Mouse (Mus musculus): ENCODE data around the gene Itgav. TPM values are rescaled to one million over a fixed set of nuclear protein-coding genes. Genes with fewer than 3 reads are reported as not detected.

The Itgav gene
- total and polyA plus RNA-seq, 3 experiments: 14.2 to 38.5 (median 32.9) TPM

DNA sequence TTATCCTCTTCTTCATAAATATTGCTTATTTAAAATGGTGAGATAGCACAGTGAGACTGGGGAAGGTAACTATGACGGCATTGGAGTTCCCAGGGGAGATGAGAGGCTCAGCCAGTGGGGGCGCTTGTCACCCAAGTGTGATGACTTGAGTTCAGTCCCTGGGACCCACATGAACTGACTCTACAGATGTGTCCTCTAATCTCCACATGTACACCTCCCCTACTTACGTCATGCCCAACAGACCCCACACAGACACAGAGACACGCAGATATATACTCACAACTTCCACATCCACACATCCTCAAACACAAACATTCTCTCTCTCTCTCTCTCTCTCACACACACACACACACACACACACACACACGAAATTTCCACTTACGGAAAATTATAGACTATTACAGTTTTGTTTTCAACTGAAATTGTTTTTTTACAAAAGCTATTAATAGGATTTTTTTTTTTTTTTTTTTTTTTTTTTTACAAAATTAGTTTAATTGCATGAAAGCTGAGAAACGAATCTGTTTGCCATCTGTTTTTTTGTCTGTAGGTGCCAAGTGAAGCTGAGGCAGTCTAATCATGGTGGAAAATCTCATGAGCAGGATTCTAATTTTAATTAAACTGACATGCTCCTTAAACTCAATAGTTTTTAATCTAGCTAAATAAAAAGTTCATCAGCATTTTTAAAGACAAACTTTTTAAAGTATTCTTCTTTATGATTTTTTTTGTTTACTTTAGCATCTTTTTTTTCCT, 38.1 kb downstream of the Itgav start:
- Histone ChIP-seq H3K27me3 (ENCODE audit: control insufficient read depth, insufficient read depth, low read length) (no peaks in the 10 kb centered on the region), H3K4me1 (ENCODE audit: control insufficient read depth, insufficient read depth, low read length) (peaks cover 3% of the 10 kb centered on the region), H3K27ac (no peak overlapping the region), H3K79me2 (replicated peaks; ENCODE audit: control insufficient read depth, insufficient read depth, low read length) (no peaks in the 10 kb centered on the region), H3K9ac (ENCODE audit: low read depth, low read length) (no peak overlapping the region), H3K36me3 (ENCODE audit: control insufficient read depth, insufficient read depth, low read length) (peaks cover 7% of the 10 kb centered on the region), H3K4me3 (no peak overlapping the region)
- no peak for DNase-seq
- no peak for TF ChIP-seq CTCF (IDR thresholded peaks at IDR 0.05)
- no peak for TF ChIP-seq POLR2A (IDR thresholded peaks at IDR 0.05; ENCODE audit: insufficient read depth, low read depth, low read length)
- no peak for TF ChIP-seq EP300 (IDR thresholded peaks at IDR 0.05; ENCODE audit: insufficient read depth, low read depth, low read length)
- 76% methylated on average over 7 of the region's 7 CpGs for WGBS
- intact Hi-C loops (cut with DNase I): no loop called here

DNA sequence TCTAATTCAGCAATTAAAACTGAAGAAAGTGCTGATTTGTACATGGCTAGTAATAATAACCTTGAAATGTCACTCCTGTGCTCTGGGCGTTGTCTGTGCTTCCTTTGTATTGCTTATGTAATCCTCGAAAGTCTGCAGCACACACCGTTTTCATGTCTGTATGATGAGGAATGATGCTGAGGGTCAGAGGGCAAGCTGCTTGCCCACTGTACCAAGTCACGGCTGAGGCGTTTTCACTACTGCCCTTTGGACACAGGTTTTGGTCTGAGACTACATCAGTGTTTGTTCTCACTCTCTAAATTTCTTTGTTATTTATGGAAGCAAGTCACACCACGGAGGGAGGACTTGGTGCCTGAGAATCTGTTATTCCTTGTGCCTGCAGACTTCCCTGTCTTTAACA, 41.9 kb downstream of the Itgav start:
- Histone ChIP-seq H3K27me3 (ENCODE audit: control insufficient read depth, insufficient read depth, low read length) (no peaks in the 10 kb centered on the region), H3K36me3 (ENCODE audit: control insufficient read depth, insufficient read depth, low read length) (no peaks in the 10 kb centered on the region), H3K9ac (ENCODE audit: low read depth, low read length) (no peak overlapping the region), H3K27ac (no peak overlapping the region), H3K4me1 (ENCODE audit: control insufficient read depth, insufficient read depth, low read length) (no peaks in the 10 kb centered on the region), H3K79me2 (replicated peaks; ENCODE audit: control insufficient read depth, insufficient read depth, low read length) (no peaks in the 10 kb centered on the region), H3K4me3 (no peak overlapping the region)
- intact Hi-C loops (cut with DNase I): no loop called here
- no peak for DNase-seq
- TF ChIP-seq POLR2A (IDR thresholded peaks at IDR 0.05; ENCODE audit: insufficient read depth, low read depth, low read length): no peak
- TF ChIP-seq EP300 (IDR thresholded peaks at IDR 0.05; ENCODE audit: insufficient read depth, low read depth, low read length): no peak
- no peak for TF ChIP-seq CTCF (IDR thresholded peaks at IDR 0.05)
- WGBS: 83% methylated on average over 6 of the region's 6 CpGs

GRCm38 (mm10) chr2:83766878-83767277, 42.7 kb downstream of the Itgav start:
- Histone ChIP-seq H3K79me2 (replicated peaks; ENCODE audit: control insufficient read depth, insufficient read depth, low read length) (no peaks in the 10 kb centered on the region), H3K27ac (no peak overlapping the region), H3K4me1 (ENCODE audit: control insufficient read depth, insufficient read depth, low read length) (no peaks in the 10 kb centered on the region), H3K27me3 (ENCODE audit: control insufficient read depth, insufficient read depth, low read length) (no peaks in the 10 kb centered on the region), H3K4me3 (no peak overlapping the region), H3K36me3 (ENCODE audit: control insufficient read depth, insufficient read depth, low read length) (no peaks in the 10 kb centered on the region), H3K9ac (ENCODE audit: low read depth, low read length) (no peak overlapping the region)
- TF ChIP-seq EP300 (IDR thresholded peaks at IDR 0.05; ENCODE audit: insufficient read depth, low read depth, low read length): no peak
- no peak for TF ChIP-seq POLR2A (IDR thresholded peaks at IDR 0.05; ENCODE audit: insufficient read depth, low read depth, low read length)
- no peak for TF ChIP-seq CTCF (IDR thresholded peaks at IDR 0.05)
- WGBS: 69% methylated on average over 1 of the region's 1 CpGs
- DNase-seq: no peak
- intact Hi-C loops (cut with DNase I): no loop called here

DNA sequence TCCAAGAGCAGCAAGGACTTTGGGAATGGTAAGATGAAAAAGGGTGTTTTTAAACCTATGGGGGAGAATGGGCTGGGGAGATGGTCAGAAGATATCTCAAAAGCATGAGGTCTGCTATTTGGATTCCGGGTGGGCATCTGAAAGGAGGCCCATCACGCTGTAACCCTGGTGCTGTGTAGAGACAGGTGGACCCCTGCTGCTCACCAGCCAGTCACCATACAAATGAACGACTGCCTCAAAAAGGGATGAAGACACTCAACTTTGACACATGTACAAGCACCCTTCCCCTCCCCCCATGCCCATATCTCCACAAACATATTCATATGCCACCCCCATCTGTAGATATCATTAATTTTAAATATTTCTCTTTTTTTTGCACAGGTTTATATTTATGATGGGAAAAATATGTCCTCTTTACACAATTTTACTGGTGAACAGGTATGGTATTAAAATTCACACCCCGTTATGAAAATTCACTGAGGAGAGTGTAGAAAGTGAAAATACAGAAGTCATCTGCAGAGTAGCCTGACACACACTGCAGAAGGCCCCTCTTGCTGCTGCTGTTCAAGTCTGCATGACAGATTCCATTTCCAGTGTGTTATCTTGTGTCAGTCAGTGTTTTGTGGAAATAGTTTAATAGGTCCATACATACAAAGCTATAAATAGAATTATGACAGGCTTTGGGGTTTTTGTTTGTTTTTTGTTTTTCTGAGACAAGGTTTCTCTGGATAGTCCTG, 44.3 kb downstream of the Itgav start:
- DNase-seq: no peak
- no peaks in the 10 kb centered on the region for H3K79me2 ChIP-seq (replicated peaks; ENCODE audit: control insufficient read depth, insufficient read depth, low read length)
- H3K4me3 ChIP-seq: no peak overlapping the region
- H3K27me3 ChIP-seq (ENCODE audit: control insufficient read depth, insufficient read depth, low read length): no peaks in the 10 kb centered on the region
- no peak for TF ChIP-seq CTCF (IDR thresholded peaks at IDR 0.05)
- TF ChIP-seq EP300 (IDR thresholded peaks at IDR 0.05; ENCODE audit: insufficient read depth, low read depth, low read length): no peak
- TF ChIP-seq POLR2A (IDR thresholded peaks at IDR 0.05; ENCODE audit: insufficient read depth, low read depth, low read length): no peak
- no peak overlapping the region for H3K27ac ChIP-seq
- no peak overlapping the region for H3K9ac ChIP-seq (ENCODE audit: low read depth, low read length)
- no peaks in the 10 kb centered on the region for H3K36me3 ChIP-seq (ENCODE audit: control insufficient read depth, insufficient read depth, low read length)
- H3K4me1 ChIP-seq (ENCODE audit: control insufficient read depth, insufficient read depth, low read length): no peaks in the 10 kb centered on the region
- WGBS: 91% methylated on average over 4 of the region's 4 CpGs
- intact Hi-C loops (cut with DNase I): no loop called here

DNA sequence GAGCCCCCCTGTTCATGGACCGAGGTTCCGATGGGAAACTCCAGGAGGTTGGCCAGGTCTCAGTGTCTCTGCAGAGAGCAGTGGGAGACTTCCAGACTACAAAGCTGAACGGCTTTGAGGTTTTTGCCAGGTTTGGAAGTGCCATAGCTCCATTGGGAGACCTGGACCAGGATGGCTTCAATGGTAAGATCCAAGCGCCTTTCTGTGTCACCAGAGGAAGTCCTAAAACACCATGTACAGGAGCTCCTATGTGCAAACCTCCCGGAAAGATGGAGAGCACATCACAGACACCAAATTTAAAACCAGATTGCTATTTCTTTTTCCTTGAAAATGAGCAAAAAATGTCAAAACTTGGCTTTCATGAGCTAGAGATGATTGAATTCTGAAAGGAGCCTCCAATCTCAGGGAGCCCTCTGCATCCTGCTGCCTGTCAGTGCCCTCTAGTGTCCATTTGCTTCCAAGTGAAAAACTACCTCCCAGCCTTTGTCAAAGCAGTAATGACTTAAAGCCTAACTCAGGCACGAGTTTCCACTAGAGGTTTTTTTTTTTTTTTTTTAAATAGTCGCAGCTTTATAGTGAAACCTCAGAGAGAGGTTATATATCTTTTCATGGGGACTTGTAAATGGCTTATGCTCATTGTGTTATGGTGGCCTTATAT, 47.1 kb downstream of the Itgav start:
- Histone ChIP-seq H3K27ac (no peak overlapping the region), H3K9ac (ENCODE audit: low read depth, low read length) (no peak overlapping the region), H3K4me3 (no peak overlapping the region), H3K4me1 (ENCODE audit: control insufficient read depth, insufficient read depth, low read length) (no peaks in the 10 kb centered on the region), H3K27me3 (ENCODE audit: control insufficient read depth, insufficient read depth, low read length) (no peaks in the 10 kb centered on the region), H3K36me3 (ENCODE audit: control insufficient read depth, insufficient read depth, low read length) (no peaks in the 10 kb centered on the region), H3K79me2 (replicated peaks; ENCODE audit: control insufficient read depth, insufficient read depth, low read length) (no peaks in the 10 kb centered on the region)
- peak; percentile 43 to 47 for DNase-seq
- WGBS: 56% methylated on average over 7 of the region's 7 CpGs
- TF ChIP-seq CTCF (IDR thresholded peaks at IDR 0.05) (peak; percentile 90), EP300 (IDR thresholded peaks at IDR 0.05; ENCODE audit: insufficient read depth, low read depth, low read length) (peak; percentile 76), POLR2A (IDR thresholded peaks at IDR 0.05; ENCODE audit: insufficient read depth, low read depth, low read length) (no peak)
- intact Hi-C loops (cut with DNase I): loop anchor here (1.0 to 5.0 kb wide), 5 partner anchors 49 to 146 kb away; partner anchors contain the start of genes Itgav and Zc3h15

Data from heart, adult 2 months (tissue).